Mouse (Mus musculus): ENCODE results near the gene Slc2a1.

The Slc2a1 gene

DNA sequence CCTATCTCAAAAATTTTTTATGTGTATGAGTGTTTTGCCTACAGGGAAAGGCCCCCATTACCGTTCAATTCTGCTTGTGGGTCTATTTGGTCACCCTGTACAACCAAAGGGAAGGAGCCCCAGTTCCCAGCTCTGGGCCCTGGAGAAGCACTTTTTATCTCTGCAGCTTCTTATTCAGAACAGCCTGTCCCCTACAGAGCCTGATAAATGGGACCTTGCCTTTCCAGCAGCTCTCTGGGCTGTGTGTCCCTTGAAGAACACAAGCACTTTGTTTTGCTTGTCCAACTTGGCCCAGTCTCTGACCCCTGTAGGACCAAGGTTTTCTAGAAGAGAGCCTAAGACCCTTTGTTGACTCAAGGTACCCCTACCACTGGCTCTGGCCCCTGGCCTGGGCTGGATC, 20.6 kb downstream of the Slc2a1 start:
- DNase-seq (ENCODE audit: low read depth, low spot score): no peak

DNA sequence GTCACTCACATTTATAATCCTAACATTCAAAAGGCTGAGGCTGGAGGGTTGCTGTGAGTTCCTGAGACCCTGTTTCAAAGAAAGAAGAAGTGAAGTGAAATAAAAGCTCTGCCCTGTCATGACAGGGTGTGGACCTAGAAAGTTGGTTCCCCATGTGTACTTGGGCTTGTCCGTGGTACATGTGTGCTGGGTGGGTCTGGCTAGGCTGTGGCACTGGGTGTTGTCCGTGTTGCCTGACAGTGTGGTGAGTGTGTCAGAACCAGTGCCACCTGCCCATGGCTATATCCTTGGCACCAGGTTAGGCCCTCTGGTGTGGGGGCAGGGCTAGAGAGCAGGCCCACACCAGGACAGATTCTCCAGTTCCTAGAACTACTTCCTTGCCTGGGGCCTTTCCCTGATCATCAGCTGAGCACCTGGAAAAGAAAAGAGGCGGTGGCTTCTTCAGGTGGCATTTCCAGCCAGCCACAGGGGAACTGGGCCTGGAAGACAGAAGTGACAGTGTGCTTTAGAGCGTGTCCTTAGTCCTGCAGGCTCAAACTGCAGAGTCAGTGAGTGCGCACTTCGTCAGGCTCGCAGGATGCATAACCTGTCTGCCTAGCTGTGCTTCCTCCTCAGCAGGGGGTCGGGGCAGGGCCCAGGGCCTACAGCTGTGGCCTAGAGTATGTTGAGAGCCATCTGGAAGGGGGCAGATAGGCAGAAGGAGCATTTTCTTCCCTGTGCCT, 22.8 kb downstream of the Slc2a1 start:
- DNase-seq (ENCODE audit: low read depth, low spot score): no peak

DNA sequence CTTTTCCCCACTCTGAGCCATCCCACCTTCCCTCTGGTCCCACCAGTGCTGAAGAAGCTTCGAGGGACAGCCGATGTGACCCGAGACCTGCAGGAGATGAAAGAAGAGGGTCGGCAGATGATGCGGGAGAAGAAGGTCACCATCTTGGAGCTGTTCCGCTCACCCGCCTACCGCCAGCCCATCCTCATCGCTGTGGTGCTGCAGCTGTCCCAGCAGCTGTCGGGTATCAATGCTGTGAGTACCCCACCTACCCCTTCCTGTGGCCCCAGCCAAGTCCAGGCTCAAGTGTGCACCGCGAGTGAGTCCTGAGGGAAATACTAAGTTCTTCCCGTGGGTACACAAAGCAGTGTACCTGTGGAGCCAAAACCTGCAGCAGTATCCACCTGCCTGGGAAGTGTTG, 24.8 kb downstream of the Slc2a1 start:
- DNase-seq (ENCODE audit: low read depth, low spot score): no peak

DNA sequence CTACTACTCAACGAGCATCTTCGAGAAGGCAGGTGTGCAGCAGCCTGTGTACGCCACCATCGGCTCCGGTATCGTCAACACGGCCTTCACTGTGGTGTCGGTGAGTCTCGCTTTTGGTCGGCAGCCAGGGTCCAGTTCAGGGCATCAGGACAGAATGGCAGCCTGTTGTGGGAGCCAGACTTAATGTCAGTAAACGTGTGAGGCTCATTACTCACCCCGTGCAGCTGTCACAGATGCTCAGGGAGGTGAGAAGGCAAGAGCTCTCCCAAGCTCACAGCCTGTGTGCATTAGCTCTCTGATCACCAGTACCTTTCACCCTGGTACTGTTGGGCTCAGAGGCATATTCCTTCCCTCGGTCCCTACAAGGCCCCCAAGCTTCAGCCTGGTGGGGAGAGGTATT, 25.3 kb downstream of the Slc2a1 start:
- DNase-seq (ENCODE audit: low read depth, low spot score): no peak

DNA sequence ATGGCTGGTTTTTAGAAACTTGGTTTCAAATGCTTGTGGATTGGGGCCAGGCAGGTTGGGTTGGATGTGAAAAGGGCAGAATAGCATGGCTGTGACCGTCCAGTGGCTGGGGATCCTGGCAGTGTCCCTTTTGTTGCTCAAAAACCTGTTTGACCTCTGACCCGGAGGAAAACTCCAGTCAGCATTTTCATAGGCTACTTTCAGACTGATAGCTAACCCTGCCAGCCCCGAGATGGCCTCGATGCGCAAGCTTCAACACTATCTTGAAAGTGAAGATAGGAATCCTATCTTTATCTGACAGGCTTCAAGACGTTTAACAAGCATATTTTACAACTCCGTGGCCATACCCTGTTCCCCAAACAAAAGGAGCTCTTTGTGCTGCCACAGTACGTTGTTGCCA, 28.8 kb downstream of the Slc2a1 start:
- DNase-seq (ENCODE audit: low read depth, low spot score): no peak

DNA sequence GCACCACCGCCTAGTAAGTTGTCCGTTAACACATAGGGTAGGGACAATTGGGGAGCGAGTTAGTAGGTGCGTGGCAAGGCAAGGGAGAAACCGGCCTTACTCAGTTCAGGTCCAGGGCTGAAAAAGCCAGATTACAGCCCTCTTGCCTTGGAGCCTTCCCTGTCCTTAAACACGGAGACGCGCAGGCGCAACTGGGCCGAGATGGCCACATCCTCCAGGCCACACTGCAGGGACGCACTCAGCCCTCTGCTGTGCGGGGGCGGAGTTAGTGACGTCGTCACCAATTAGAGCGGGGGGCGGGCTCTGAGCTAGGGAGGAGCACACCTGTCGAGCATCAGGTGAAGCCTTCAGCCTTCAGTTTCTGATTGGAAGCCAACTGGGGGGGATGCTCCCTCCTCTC, 29.7 kb downstream of the Slc2a1 start:
- no peak for DNase-seq (ENCODE audit: low read depth, low spot score)

DNA sequence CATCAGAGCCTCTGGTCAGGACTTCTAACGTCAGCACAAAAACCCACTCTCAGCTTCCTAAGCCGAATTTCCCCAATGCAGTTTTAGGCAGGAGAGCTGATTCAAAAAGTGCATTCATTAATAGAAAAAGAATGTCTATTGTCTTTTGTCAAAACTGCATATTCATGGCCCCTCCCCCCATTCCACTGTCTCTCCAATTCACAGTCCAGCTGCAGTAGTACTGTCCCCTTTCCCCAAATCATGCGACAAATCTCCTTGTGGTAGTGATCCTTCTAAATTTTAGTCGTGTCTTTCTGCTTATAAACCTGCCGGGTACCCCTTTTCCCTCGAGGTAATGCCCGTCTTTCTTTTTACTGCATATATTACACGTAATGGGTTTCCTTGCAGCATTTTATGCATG, 30.3 kb downstream of the Slc2a1 start:
- DNase-seq (ENCODE audit: low read depth, low spot score): no peak

DNA sequence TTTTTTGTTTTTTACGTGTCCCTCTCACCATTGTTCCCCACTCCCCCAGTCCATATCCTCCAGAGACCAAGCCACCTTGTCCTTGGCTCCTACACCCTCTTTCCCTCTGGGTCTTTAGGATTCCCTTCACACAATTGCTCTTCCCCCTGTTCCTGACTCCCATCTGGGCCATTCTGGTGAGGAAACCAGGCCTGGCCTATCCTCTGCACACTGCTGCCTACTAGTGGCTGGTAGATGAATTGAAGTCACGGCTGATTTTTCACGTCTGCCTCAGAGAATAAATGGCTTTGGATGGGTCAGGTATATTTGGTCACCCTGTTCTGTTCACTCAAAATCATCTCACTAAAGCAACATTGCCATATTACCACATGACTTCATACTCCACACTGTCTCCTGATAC, 31.6 kb downstream of the Slc2a1 start:
- peak; percentile 78 for DNase-seq (ENCODE audit: low read depth, low spot score)

DNA sequence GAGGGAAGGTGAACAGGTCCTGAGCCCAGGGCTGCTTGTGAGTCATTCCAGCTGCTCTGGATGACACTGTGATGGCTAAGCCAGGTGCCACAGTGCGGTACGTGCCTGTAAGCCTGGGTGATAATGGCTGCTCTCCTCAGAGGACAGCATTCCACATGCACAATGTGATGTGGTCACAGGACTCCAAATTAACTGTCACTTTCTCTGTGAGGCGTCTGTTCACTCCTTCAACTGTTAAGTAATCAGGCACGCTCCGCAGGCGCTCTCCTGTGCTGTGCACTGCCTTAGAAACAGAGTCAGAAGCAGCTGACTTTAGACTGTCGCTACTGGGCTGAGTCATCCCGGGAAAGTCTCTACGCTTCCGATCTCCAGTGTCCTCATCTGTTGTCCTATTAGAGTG, 32.7 kb downstream of the Slc2a1 start:
- no peak for DNase-seq (ENCODE audit: low read depth, low spot score)

DNA sequence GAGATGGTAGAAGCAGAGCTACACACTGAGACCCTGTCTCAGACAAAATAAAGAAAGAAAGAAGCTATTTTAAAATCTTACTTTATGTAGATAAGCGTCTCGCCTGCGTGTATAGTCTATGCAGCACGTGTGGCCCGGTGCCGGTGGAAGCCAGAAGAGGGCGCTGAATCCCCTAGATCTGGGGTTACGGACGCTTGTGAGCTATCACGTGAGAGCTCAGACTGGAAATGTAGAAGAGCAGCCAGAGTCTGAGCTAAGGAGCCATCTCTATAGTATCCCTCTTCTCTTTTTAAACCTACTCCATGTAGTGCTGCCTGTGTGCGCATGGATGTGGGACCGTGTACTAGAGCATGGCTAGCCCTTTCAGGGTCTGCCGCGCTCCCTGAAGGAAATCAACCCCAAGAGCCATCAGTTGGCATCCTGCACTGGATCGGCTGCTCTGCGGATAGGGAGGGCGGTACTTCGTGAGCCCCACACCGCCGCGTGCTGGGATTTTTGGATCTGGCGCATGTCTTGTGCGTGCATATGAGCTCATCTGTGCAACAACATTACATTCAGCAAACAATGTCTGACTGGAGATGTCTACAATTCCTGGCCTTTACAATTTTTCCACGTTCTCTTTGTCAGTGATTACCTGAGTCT, 33.8 kb downstream of the Slc2a1 start:
- no peak for DNase-seq (ENCODE audit: low read depth, low spot score)

DNA sequence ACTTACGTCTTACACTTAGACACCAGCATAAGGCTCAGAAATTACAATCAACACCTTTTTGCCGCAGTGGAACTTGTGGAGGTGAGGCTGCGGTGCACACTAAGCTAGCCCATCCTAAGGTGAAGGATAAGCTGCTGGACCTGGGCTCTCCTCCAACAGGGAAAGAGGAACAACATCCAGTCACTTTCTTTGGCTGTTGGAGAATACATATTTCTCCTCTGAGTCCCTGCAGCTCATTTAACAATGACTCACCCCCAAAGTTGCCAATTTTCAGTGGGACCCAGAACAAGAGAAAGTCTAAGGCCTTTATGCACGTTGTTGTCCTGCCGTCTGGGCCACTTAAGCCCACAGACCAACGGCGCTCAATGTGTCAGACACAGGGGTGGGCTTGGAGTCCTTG, 38.3 kb downstream of the Slc2a1 start:
- peak; percentile 93 for DNase-seq (ENCODE audit: low read depth, low spot score)

DNA sequence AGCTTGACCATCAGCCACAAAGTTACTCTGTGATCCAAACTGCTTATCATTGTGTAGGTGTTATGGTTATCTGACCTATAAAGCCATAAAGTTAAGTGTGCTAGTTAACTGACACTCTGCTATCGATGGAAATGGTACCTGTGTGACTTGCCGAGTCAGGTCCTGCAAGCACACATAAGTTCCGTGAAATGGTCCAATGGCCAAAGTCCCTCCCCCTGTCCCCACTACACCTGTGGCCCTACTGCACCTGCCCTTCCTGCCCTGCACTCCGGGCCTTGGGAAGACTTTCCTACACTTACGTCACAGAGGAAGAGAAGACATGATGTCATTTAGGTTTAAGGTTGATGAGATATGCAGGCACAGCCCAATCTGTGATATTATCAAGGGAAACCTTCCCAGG, 38.8 kb downstream of the Slc2a1 start:
- no peak for DNase-seq (ENCODE audit: low read depth, low spot score)

DNA sequence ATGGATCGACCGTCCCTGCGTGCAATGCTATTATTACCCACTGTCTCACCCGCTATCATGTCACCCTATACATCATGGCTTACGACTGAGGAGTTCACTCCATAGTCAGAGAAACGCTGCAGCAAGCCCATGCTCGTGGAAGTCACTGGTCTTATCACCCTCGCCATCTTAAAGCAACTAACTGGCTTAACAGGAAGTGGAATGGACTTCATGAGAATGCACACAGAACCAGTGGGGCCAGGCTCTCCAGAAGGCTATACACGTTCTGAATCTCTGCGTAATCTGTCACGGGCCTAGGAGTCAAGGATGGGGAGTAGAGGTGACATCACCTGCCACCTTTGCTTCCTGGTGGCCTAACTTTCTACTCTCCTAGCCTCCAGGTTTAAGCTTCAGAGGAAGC, 40.2 kb downstream of the Slc2a1 start:
- no peak for DNase-seq (ENCODE audit: low read depth, low spot score)

DNA sequence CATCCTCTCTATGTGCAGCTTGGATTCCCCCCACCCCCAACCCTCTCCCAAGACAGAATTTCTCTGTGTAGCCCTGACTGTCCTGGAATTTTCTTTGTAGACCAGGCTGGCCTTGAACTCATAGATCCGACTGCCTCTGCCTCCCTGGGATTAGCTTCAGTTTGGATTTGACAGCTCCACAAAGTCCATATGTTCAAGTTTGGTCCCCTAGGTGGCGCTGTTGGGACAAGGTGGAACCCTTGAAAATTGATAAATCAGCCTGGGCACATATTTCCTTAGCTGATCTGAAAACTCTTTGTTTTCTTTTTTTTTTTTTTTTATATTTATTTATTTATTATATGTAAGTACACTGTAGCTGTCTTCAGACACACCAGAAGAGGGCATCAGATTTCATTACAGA, 48.7 kb downstream of the Slc2a1 start:
- peak; percentile 51 for DNase-seq (ENCODE audit: low read depth, low spot score)

DNA sequence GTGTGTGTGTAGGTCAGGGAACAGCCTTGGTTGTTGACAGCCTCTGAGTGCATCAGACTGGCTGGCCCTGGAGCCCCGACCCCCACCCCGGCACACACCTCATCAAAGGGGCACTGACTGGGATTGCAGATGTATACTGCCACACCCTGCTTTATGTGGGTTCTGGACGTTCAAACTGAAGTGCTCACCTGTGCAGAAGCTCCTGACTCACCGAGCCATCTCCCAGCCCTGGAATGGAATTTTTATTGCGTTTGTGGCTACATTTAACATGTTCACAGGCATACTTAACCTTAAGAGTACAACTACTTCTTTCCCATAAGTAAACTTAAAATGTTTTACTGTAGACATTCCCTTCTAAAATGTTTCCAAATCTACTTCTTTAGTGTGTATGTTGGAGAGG, 49.4 kb downstream of the Slc2a1 start:
- no peak for DNase-seq (ENCODE audit: low read depth, low spot score)

DNA sequence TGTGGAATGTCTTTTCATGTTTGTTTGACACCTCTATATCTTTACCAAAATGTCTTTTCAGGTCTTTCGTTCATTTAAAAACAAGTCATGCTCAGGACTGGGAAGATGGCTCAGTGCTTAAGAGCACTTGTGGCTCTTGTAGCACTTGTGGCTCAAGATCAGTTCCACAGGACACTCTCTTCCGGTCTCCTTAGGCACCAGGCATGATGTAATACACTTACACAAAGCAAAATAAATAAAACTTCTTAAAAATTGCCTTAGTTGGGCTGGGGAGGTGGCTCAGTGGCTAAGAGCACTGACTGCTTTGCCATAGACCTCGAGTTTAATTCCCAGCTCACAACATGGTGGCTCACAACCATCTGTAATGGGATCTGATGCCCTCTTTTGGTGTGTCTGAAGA, 52.8 kb downstream of the Slc2a1 start:
- no peak for DNase-seq (ENCODE audit: low read depth, low spot score)

DNA sequence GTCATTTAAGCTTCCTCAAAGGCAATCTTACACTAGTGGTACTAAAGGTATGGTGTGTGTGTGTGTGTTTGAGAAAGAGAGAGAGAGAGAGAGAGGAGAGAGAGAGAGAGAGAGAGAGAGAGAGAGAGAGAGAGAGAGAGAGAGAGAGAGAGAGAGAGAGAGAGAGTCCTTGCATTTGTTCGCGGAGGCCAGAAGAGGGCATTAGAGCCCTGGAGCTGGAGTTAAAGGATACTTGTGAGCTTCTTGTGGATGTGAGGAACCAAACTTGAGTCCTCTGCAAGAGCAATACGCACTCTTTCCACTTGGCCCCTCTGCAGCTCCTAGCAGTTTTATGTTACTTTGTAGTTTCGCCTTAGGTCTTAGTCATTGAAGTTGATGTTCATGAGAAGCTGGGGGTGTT, 54.5 kb downstream of the Slc2a1 start:
- no peak for DNase-seq (ENCODE audit: low read depth, low spot score)

DNA sequence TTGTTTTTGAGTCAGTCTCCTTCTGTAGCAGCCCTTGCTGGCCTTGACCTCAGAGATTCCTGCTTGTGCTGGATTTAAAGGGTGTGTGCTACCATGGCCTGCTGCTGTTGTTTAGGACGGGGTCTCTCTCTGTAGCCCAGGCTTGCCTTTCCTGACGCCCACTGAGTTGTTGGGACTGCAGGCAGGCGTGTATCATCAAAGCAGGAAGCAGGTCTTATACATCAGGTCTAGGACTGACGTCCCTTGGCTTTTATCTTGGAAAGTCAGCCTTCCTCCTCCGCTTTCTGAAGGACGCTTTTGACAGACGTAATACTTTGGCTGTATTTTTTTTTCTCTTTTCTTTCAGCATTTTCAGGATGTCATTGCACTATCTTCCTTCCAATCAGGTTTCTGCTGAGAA, 57.4 kb downstream of the Slc2a1 start:
- no peak for DNase-seq (ENCODE audit: low read depth, low spot score)

DNA sequence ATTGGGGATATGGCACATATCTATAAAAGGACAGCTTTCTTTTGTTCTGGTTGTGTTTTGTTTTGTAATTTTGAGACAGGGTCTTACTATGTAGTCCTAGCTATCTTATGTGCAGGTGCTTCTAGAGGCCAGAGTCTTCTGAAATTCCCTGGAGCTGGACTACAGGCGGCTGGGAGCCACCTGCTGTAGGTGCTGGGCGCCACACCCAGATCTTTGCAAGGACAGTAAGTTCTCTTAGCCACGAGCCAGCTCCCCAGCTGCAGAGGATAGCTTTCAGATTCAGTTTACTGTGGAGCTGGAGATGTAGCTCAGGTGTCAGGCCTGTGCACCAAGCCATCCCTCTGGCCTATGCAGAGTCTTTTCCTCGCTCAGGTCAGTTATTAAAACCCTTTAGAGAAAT, 58.6 kb downstream of the Slc2a1 start:
- DNase-seq (ENCODE audit: low read depth, low spot score): no peak

DNA sequence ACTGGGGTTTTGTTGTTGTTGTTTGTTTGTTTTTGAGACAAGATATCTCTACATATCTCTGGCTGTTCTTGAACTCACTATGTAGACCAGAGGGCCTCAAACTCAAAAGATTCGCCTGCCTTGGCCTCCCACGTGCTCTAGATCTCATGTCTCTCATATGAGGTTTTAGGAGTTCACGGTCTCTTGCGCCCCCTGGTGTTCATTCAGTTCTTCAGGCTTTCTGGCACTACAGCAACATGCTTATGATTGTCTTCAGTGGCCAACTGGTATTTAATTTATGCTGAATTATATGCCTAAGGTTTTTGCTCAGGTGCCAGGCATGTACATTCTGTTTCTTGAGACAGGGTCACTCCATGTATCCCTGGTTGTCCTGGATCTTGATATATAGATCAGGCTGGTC, 59.2 kb downstream of the Slc2a1 start:
- peak; percentile 96 for DNase-seq (ENCODE audit: low read depth, low spot score)

DNA sequence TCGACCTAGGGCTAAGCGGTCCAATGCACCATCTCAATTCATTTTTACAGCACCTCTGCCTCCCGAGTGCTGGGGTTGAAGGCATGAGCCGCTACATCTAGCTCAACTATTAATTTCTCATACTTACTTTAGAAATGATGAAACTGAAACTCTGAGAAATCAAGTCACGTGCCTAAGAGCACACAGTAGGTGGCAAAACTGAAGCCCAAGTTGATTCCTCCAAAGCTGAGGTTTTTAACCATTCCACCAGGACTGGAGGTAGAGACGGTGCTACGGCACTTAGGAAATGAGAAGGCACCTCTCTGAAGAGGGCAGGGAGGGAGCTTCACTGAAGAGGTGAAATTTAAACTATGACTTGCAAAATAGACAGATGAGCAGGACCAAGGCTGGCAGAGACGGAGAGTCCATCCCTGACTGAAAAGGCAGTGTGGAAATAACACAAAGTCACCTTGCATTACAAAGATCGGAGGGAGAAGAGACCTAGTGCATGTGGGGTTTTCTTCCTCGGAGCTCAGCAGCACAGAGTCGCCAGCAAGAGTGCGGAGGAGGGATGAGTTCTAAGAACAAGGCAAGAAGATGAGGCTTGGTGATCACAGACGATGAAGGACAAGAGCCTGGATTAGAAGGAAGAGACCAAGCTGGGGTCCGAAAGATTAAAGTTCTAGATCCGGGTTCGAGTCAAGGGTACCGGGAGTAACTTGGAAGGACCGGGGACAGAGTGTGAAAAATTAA, 64.6 kb downstream of the Slc2a1 start:
- no peak for DNase-seq (ENCODE audit: low read depth, low spot score)

DNA sequence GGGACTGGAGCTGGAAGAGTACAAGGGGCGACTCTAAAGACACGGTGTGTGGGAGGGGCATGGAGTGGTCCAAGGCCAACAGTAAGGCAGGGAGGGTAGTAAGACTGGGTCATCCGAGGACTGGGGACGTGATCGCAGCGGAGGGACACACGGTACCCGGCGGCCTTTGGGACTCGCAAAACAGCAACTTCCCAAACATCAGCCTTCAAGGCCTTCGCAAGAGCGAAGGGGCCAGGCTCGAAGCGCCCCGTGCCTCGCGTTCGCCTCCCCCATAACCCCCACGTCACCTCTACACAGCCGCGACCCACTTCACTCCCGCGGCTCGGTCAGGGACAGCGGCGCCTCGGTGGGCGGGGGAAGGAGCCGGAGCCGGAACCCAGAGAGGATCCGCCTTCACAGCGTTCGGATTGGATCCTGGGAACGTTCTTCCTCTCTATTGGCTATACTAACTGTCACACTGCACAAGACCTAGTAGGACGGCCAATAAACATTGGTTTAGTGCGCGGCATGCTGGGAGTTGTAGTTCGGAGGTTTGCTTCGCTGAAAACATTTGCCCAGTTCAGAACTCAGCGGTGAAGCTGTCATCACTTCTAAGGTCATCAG, 65.4 kb downstream of the Slc2a1 start, which contains the start of gene Zfp691:
TSS of gene Zfp691 (minus strand) at position 345 of the 603 bp plus-strand sequence.
- DNase-seq (ENCODE audit: low read depth, low spot score): peak; percentile 99

DNA sequence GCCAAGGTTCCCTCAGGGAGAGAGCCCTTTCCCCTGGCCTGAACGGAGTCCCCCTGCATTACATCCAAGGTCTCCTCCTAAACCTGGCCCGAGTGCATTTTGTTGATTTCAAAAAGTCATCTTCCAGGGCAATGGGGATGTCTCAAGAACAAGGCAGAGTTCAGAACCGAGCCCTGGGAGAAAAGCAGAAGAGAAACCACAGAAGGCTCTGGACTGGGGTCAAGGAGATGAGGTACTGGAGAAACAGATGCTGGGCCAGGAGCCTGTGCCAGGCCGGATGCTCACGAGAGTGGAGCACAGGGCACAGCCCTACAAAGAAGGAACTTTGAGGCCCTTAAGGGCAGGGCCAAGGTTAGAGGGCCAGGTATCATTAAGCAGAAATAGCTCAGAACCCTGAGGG, 69.2 kb downstream of the Slc2a1 start:
- no peak for DNase-seq (ENCODE audit: low read depth, low spot score)

Measured in 3T3-L1 (cell line).